Mouse (Mus musculus): Measurements from ENCODE around the gene Ankrd7.

GRCm38 (mm10) chr6:18848702-18849061 is 17.4 kb upstream of the Ankrd7 start:
- TF ChIP-seq CTCF (IDR thresholded peaks at IDR 0.05; ENCODE audit: insufficient read depth, low read depth, low read length) (no peak), POLR2A (IDR thresholded peaks at IDR 0.05; ENCODE audit: insufficient read depth, low read depth, low read length) (no peak)

Measured in olfactory bulb, adult 2 months (tissue).